Mouse (Mus musculus) stomach, postnatal 0 days (tissue): ENCODE results near the gene Eml5.

Experiments
- CTCF ChIP-seq: IDR thresholded peaks from 2 replicates; pipeline ENCODE4 v1.5.1; 2016; ENCODE audit warnings: antibody characterized with exemption, low read depth, mild to moderate bottlenecking, moderate library complexity
- EP300 ChIP-seq: optimal IDR thresholded peaks from 2 replicates; pipeline ENCODE3; 2016; ENCODE audit warnings: antibody characterized with exemption

- no peak for TF ChIP-seq EP300
- TF ChIP-seq CTCF = no peak
These were observed 4.2 kb upstream of the Eml5 start for GRCm38 (mm10) chr12:98905466-98905865.
